Mouse (Mus musculus) ES-Bruce4 (cell line): ENCODE results near the gene Tsg101. TPM values are rescaled to one million over a fixed set of nuclear protein-coding genes. Genes with fewer than 3 reads are reported as not detected.

ENCODE experiments used
- H3K27ac ChIP-seq: 2 replicates; pipeline ENCODE4 v1.5.1; 2012; ENCODE audit warnings: low read length, inconsistent platforms; ENCODE audit not compliant: insufficient read depth
- H3K27me3 ChIP-seq: 2 replicates; pipeline ENCODE4 v1.6.1; 2012; ENCODE audit warnings: mild to moderate bottlenecking, low read length, inconsistent platforms; ENCODE audit not compliant: control insufficient read depth, poor library complexity, insufficient read depth, severe bottlenecking
- H3K36me3 ChIP-seq: 2 replicates; pipeline ENCODE4 v1.6.1; 2012; ENCODE audit warnings: inconsistent platforms, mild to moderate bottlenecking, low read length, moderate library complexity; ENCODE audit not compliant: control insufficient read depth, poor library complexity, insufficient read depth, severe bottlenecking
- H3K4me1 ChIP-seq: one replicate; pipeline ENCODE4 v1.8.1; 2011; ENCODE audit warnings: low read length; ENCODE audit not compliant: control insufficient read depth, insufficient read depth
- H3K4me3 ChIP-seq: 2 replicates; pipeline ENCODE4 v1.5.1; 2011; ENCODE audit warnings: low read depth, mild to moderate bottlenecking, low read length
- H3K9ac ChIP-seq: 2 replicates; pipeline ENCODE4 v1.6.1; 2012; ENCODE audit warnings: low read depth, mild to moderate bottlenecking, inconsistent platforms; ENCODE audit not compliant: poor library complexity, severe bottlenecking
- H3K9me3 ChIP-seq: replicated peaks from 2 replicates; pipeline ENCODE4 v1.6.1; 2012; ENCODE audit warnings: mild to moderate bottlenecking, low read length, inconsistent platforms; ENCODE audit not compliant: control insufficient read depth, poor library complexity, insufficient read depth, severe bottlenecking
- CTCF ChIP-seq: IDR thresholded peaks from one replicate; pipeline ENCODE4 v1.8.1; 2011; ENCODE audit warnings: low read depth, low read length
- EP300 ChIP-seq: IDR thresholded peaks from 2 replicates; pipeline ENCODE4 v1.6.1; 2011; ENCODE audit warnings: low read depth, low read length; ENCODE audit not compliant: insufficient read depth
- POLR2A ChIP-seq: IDR thresholded peaks from one replicate; pipeline ENCODE4 v1.8.1; 2011; ENCODE audit warnings: low read length; ENCODE audit not compliant: insufficient read depth
- polyA plus RNA-seq: library from polyadenylated mRNA; stranded (reverse); fragments of >200 nt; gene quantifications from 2 replicates; pipeline ENCODE4 v1.2.4, GENCODE M21; 2011; ENCODE audit warnings: low read depth; ENCODE audit not compliant: missing spikeins, insufficient read depth, insufficient read length

Tsg101 gene
- polyA plus RNA-seq, 1 experiment, result 217 TPM

- H3K9ac ChIP-seq, result no peak overlapping the region
- no peak overlapping the region for H3K27ac ChIP-seq
- H3K4me1 ChIP-seq, result no peaks in the 10 kb centered on the region
- H3K4me3 ChIP-seq, result no peak overlapping the region
- H3K27me3 ChIP-seq, result no peaks in the 10 kb centered on the region
- TF ChIP-seq EP300, result no peak
- TF ChIP-seq CTCF, result no peak
- TF ChIP-seq POLR2A, result no peak
- H3K36me3 ChIP-seq, result peaks cover 12% of the 10 kb centered on the region
- H3K9me3 ChIP-seq, result no peaks in the 10 kb centered on the region
These were observed 60.7 kb downstream of the Tsg101 start for GRCm38 (mm10) chr7:46859031-46859430.

GRCm38 (mm10) chr7:46857436-46857835 lies 62.3 kb downstream of the Tsg101 start:
- Histone ChIP-seq H3K36me3 (peaks cover 27% of the 10 kb centered on the region), H3K9ac (no peak overlapping the region), H3K4me3 (no peak overlapping the region), H3K27me3 (no peaks in the 10 kb centered on the region), H3K9me3 (no peaks in the 10 kb centered on the region), H3K27ac (no peak overlapping the region), H3K4me1 (no peaks in the 10 kb centered on the region)
- TF ChIP-seq CTCF (no peak), POLR2A (no peak), EP300 (no peak)

GRCm38 (mm10) chr7:46855866-46856560 lies 63.8 kb downstream of the Tsg101 start:
- Histone ChIP-seq H3K9ac (no peak overlapping the region), H3K27me3 (no peaks in the 10 kb centered on the region), H3K36me3 (peaks cover 39% of the 10 kb centered on the region), H3K27ac (no peak overlapping the region), H3K4me1 (no peaks in the 10 kb centered on the region), H3K9me3 (no peaks in the 10 kb centered on the region), H3K4me3 (no peak overlapping the region)
- TF ChIP-seq POLR2A (no peak), CTCF (no peak), EP300 (no peak)

- peaks cover 2% of the 10 kb centered on the region for H3K4me1 ChIP-seq
- H3K4me3 ChIP-seq, result no peak overlapping the region
- peaks cover 60% of the 10 kb centered on the region for H3K36me3 ChIP-seq
- no peak overlapping the region for H3K9ac ChIP-seq
- TF ChIP-seq POLR2A, result no peak
- TF ChIP-seq CTCF, result no peak
- TF ChIP-seq EP300, result no peak
- H3K27ac ChIP-seq, result no peak overlapping the region
- H3K9me3 ChIP-seq, result no peaks in the 10 kb centered on the region
- no peaks in the 10 kb centered on the region for H3K27me3 ChIP-seq
These were observed 66.4 kb downstream of the Tsg101 start for GRCm38 (mm10) chr7:46853365-46853764.

- no peak overlapping the region for H3K9ac ChIP-seq
- TF ChIP-seq CTCF (no peak), POLR2A (no peak), EP300 (no peak)
These were observed 67.1 kb downstream of the Tsg101 start for GRCm38 (mm10) chr7:46852666-46853065.

GRCm38 (mm10) chr7:46851026-46851425 lies 68.7 kb downstream of the Tsg101 start:
- Histone ChIP-seq H3K9me3 (no peaks in the 10 kb centered on the region), H3K4me1 (peaks cover 2% of the 10 kb centered on the region), H3K4me3 (no peak overlapping the region), H3K9ac (no peak overlapping the region), H3K27ac (no peak overlapping the region), H3K36me3 (peaks cover 66% of the 10 kb centered on the region), H3K27me3 (no peaks in the 10 kb centered on the region)
- TF ChIP-seq CTCF (no peak), POLR2A (no peak), EP300 (no peak)

More at GRCm38 (mm10) chr7:46852666-46853065, 67.1 kb downstream of the Tsg101 start:
- Histone ChIP-seq H3K27ac (no peak overlapping the region), H3K9me3 (no peaks in the 10 kb centered on the region), H3K4me1 (peaks cover 2% of the 10 kb centered on the region), H3K36me3 (peaks cover 64% of the 10 kb centered on the region), H3K4me3 (no peak overlapping the region), H3K27me3 (no peaks in the 10 kb centered on the region)
